Mouse (Mus musculus): Measurements from ENCODE around the gene Cntn5. TPM values are rescaled to one million over a fixed set of nuclear protein-coding genes. Genes with fewer than 3 reads are reported as not detected.

Gene Cntn5
- polyA plus RNA-seq, 1 experiment = not detected

GRCm38 (mm10) chr9:9859323-9859722 lies 1045.3 kb downstream of the Cntn5 start:
- TF ChIP-seq SRF (IDR thresholded peaks at IDR 0.05; ENCODE audit: control insufficient read depth, insufficient read length, low read depth) (no peak), E2F4 (IDR thresholded peaks at IDR 0.05; ENCODE audit: insufficient read depth) (no peak), TCF3 (IDR thresholded peaks at IDR 0.05; ENCODE audit: insufficient read length, low read depth) (no peak), MAX (IDR thresholded peaks at IDR 0.05; ENCODE audit: low read depth) (no peak), CEBPB (IDR thresholded peaks at IDR 0.05; ENCODE audit: insufficient read depth, poor library complexity, severe bottlenecking) (no peak), USF1 (IDR thresholded peaks at IDR 0.05; ENCODE audit: low read depth) (no peak), MYOG (IDR thresholded peaks at IDR 0.05; ENCODE audit: control insufficient read depth in 1 of 3, insufficient read depth in 1 of 3, insufficient read length in 2 of 3, low read depth in 2 of 3) (no peak), POLR2A (IDR thresholded peaks at IDR 0.05; ENCODE audit: insufficient read length, low read depth) (no peak), POLR2AphosphoS2 (IDR thresholded peaks at IDR 0.05; ENCODE audit: insufficient read length, low read depth) (no peak), REST (IDR thresholded peaks at IDR 0.05; ENCODE audit: insufficient read depth, insufficient read length) (no peak), TCF12 (IDR thresholded peaks at IDR 0.05; ENCODE audit: insufficient read depth, poor library complexity, severe bottlenecking) (no peak), MYOD1 (IDR thresholded peaks at IDR 0.05; ENCODE audit: control insufficient read depth in 1 of 3, insufficient read length in 2 of 3, low read depth in 2 of 3) (no peak)
- no peak overlapping the region for H3ac ChIP-seq (ENCODE audit: control insufficient read depth, insufficient read length)
- H3K4me2 ChIP-seq (ENCODE audit: low read depth) = no peak overlapping the region
- H3K27me3 ChIP-seq (ENCODE audit: control insufficient read depth, insufficient read depth, insufficient read length) = no peaks in the 10 kb centered on the region
- H3K79me2 ChIP-seq (ENCODE audit: control insufficient read depth, insufficient read depth) = no peaks in the 10 kb centered on the region
- H3K36me3 ChIP-seq (ENCODE audit: control insufficient read depth, insufficient read depth) = no peaks in the 10 kb centered on the region
- H3K4me3 ChIP-seq = no peak overlapping the region

DNA sequence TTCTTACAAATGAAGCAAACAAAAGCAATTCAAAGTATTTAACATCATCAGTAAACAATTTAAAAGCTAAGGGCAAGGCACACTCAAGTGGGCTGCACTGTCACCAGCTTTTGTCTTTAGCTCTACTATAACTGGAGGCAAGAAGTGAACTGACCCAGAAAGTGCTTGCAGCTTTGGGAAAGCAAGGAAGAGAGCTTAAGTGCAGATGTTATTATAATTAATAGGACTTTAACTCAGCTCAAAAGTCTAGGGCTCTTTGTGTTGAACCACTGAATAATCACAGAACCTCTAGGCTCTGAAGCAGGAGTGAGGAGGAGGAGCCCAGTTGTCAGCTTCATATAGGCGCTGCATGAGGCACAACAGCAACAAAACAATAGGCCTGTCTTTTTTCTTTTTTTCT lies 1049.8 kb downstream of the Cntn5 start:
- TF ChIP-seq REST (IDR thresholded peaks at IDR 0.05; ENCODE audit: insufficient read depth, insufficient read length) (no peak), TCF12 (IDR thresholded peaks at IDR 0.05; ENCODE audit: insufficient read depth, poor library complexity, severe bottlenecking) (no peak), CEBPB (IDR thresholded peaks at IDR 0.05; ENCODE audit: insufficient read depth, poor library complexity, severe bottlenecking) (no peak), POLR2A (IDR thresholded peaks at IDR 0.05; ENCODE audit: insufficient read length, low read depth) (no peak), MYOD1 (IDR thresholded peaks at IDR 0.05; ENCODE audit: control insufficient read depth in 1 of 3, insufficient read length in 2 of 3, low read depth in 2 of 3) (no peak), POLR2AphosphoS2 (IDR thresholded peaks at IDR 0.05; ENCODE audit: insufficient read length, low read depth) (no peak), MAX (IDR thresholded peaks at IDR 0.05; ENCODE audit: low read depth) (no peak), USF1 (IDR thresholded peaks at IDR 0.05; ENCODE audit: low read depth) (no peak), TCF3 (IDR thresholded peaks at IDR 0.05; ENCODE audit: insufficient read length, low read depth) (no peak), MYOG (IDR thresholded peaks at IDR 0.05; ENCODE audit: control insufficient read depth in 1 of 3, insufficient read depth in 1 of 3, insufficient read length in 2 of 3, low read depth in 2 of 3) (no peak), SRF (IDR thresholded peaks at IDR 0.05; ENCODE audit: control insufficient read depth, insufficient read length, low read depth) (no peak), E2F4 (IDR thresholded peaks at IDR 0.05; ENCODE audit: insufficient read depth) (no peak)
- Histone ChIP-seq H3K4me2 (ENCODE audit: low read depth) (no peak overlapping the region), H3K79me2 (ENCODE audit: control insufficient read depth, insufficient read depth) (no peaks in the 10 kb centered on the region), H3K27me3 (ENCODE audit: control insufficient read depth, insufficient read depth, insufficient read length) (no peaks in the 10 kb centered on the region), H3ac (ENCODE audit: control insufficient read depth, insufficient read length) (no peak overlapping the region), H3K4me3 (no peak overlapping the region), H3K36me3 (ENCODE audit: control insufficient read depth, insufficient read depth) (no peaks in the 10 kb centered on the region)

- no peak overlapping the region for H3ac ChIP-seq (ENCODE audit: control insufficient read depth, insufficient read length)
- H3K27me3 ChIP-seq (ENCODE audit: control insufficient read depth, insufficient read depth, insufficient read length) = no peaks in the 10 kb centered on the region
- no peaks in the 10 kb centered on the region for H3K79me2 ChIP-seq (ENCODE audit: control insufficient read depth, insufficient read depth)
- no peak overlapping the region for H3K4me2 ChIP-seq (ENCODE audit: low read depth)
- no peaks in the 10 kb centered on the region for H3K36me3 ChIP-seq (ENCODE audit: control insufficient read depth, insufficient read depth)
- TF ChIP-seq E2F4 (IDR thresholded peaks at IDR 0.05; ENCODE audit: insufficient read depth) (no peak), MYOG (IDR thresholded peaks at IDR 0.05; ENCODE audit: control insufficient read depth in 1 of 3, insufficient read depth in 1 of 3, insufficient read length in 2 of 3, low read depth in 2 of 3) (no peak), REST (IDR thresholded peaks at IDR 0.05; ENCODE audit: insufficient read depth, insufficient read length) (no peak), MAX (IDR thresholded peaks at IDR 0.05; ENCODE audit: low read depth) (no peak), USF1 (IDR thresholded peaks at IDR 0.05; ENCODE audit: low read depth) (no peak), SRF (IDR thresholded peaks at IDR 0.05; ENCODE audit: control insufficient read depth, insufficient read length, low read depth) (no peak), POLR2AphosphoS2 (IDR thresholded peaks at IDR 0.05; ENCODE audit: insufficient read length, low read depth) (no peak), TCF12 (IDR thresholded peaks at IDR 0.05; ENCODE audit: insufficient read depth, poor library complexity, severe bottlenecking) (no peak), POLR2A (IDR thresholded peaks at IDR 0.05; ENCODE audit: insufficient read length, low read depth) (no peak)
- no peak overlapping the region for H3K4me3 ChIP-seq
Observed at GRCm38 (mm10) chr9:9830231-9830630, 1074.3 kb downstream of the Cntn5 start.

DNA sequence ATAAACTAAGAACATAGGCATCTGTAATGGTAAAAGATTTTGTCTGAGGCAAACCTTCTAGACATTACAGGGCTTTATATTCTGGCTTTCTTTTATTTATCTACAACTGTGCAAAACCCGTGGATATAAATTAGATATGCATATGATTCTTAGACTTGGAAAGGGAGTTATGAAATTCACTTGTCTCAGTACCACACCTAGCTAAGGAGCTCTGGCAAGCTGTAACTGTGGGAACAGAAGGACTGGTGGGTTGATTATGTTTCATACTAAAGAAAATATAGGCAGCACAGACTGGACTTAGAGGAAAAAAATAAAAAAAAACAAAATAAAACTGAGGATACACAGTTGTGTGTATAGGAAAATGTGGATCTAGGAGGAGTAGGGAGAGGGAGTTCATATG lies 1084.6 kb downstream of the Cntn5 start:
- Histone ChIP-seq H3K27me3 (ENCODE audit: control insufficient read depth, insufficient read depth, insufficient read length) (no peaks in the 10 kb centered on the region), H3ac (ENCODE audit: control insufficient read depth, insufficient read length) (no peak overlapping the region), H3K36me3 (ENCODE audit: control insufficient read depth, insufficient read depth) (no peaks in the 10 kb centered on the region), H3K79me2 (ENCODE audit: control insufficient read depth, insufficient read depth) (no peaks in the 10 kb centered on the region), H3K4me2 (ENCODE audit: low read depth) (no peak overlapping the region), H3K4me3 (no peak overlapping the region)
- TF ChIP-seq TCF12 (IDR thresholded peaks at IDR 0.05; ENCODE audit: insufficient read depth, poor library complexity, severe bottlenecking) (no peak), POLR2A (IDR thresholded peaks at IDR 0.05; ENCODE audit: insufficient read length, low read depth) (no peak), REST (IDR thresholded peaks at IDR 0.05; ENCODE audit: insufficient read depth, insufficient read length) (no peak), CEBPB (IDR thresholded peaks at IDR 0.05; ENCODE audit: insufficient read depth, poor library complexity, severe bottlenecking) (no peak), MYOG (IDR thresholded peaks at IDR 0.05; ENCODE audit: control insufficient read depth in 1 of 3, insufficient read depth in 1 of 3, insufficient read length in 2 of 3, low read depth in 2 of 3) (no peak)

GRCm38 (mm10) chr9:9817477-9817876 lies 1087.1 kb downstream of the Cntn5 start:
- no peaks in the 10 kb centered on the region for H3K79me2 ChIP-seq (ENCODE audit: control insufficient read depth, insufficient read depth)
- no peaks in the 10 kb centered on the region for H3K27me3 ChIP-seq (ENCODE audit: control insufficient read depth, insufficient read depth, insufficient read length)
- no peaks in the 10 kb centered on the region for H3K36me3 ChIP-seq (ENCODE audit: control insufficient read depth, insufficient read depth)
- H3ac ChIP-seq (ENCODE audit: control insufficient read depth, insufficient read length) = no peak overlapping the region
- H3K4me3 ChIP-seq = no peak overlapping the region
- H3K4me2 ChIP-seq (ENCODE audit: low read depth) = no peak overlapping the region
- TF ChIP-seq SRF (IDR thresholded peaks at IDR 0.05; ENCODE audit: control insufficient read depth, insufficient read length, low read depth) = no peak
- TF ChIP-seq POLR2A (IDR thresholded peaks at IDR 0.05; ENCODE audit: insufficient read length, low read depth) = no peak
- no peak for TF ChIP-seq E2F4 (IDR thresholded peaks at IDR 0.05; ENCODE audit: insufficient read depth)
- no peak for TF ChIP-seq MAX (IDR thresholded peaks at IDR 0.05; ENCODE audit: low read depth)

All from myocyte (in vitro differentiated cells).